Mouse (Mus musculus) embryonic facial prominence, embryonic 13.5 days (tissue): ENCODE measurements around the gene Fam19a2. TPM values are rescaled to one million over a fixed set of nuclear protein-coding genes. Genes with fewer than 3 reads are reported as not detected.

Experiments
- ATAC-seq: fragments of 200-750 bp; cut with Nextera tagmentation; 2 replicates; pipeline ENCODE4 v1.8.0; 2017; ENCODE audit warnings: low read depth; ENCODE audit not compliant: insufficient number of reproducible peaks, insufficient read depth, low FRiP score, low TSS enrichment
- H3K27ac ChIP-seq: fragments of 300-500 bp; sonication (generic); 2 replicates; pipeline ENCODE4 v1.5.1; 2015; ENCODE audit warnings: moderate library complexity, mild to moderate bottlenecking, inconsistent platforms
- H3K27me3 ChIP-seq: fragments of 300-500 bp; sonication (generic); 2 replicates; pipeline ENCODE4 v1.6.1; 2015; ENCODE audit warnings: mild to moderate bottlenecking, inconsistent platforms
- H3K36me3 ChIP-seq: fragments of 300-500 bp; sonication (generic); 2 replicates; pipeline ENCODE4 v1.6.1; 2015; ENCODE audit warnings: mild to moderate bottlenecking, inconsistent platforms
- H3K4me1 ChIP-seq: fragments of 300-500 bp; sonication (generic); 2 replicates; pipeline ENCODE4 v1.6.1; 2015; ENCODE audit warnings: inconsistent platforms
- H3K4me2 ChIP-seq: fragments of 300-500 bp; sonication (generic); 2 replicates; pipeline ENCODE4 v1.6.1; 2015; ENCODE audit warnings: moderate library complexity, mild to moderate bottlenecking, inconsistent platforms
- H3K4me3 ChIP-seq: fragments of 300-500 bp; sonication (generic); 2 replicates; pipeline ENCODE4 v1.5.1; 2015; ENCODE audit warnings: mild to moderate bottlenecking, inconsistent platforms
- H3K9ac ChIP-seq: fragments of 300-500 bp; sonication (generic); 2 replicates; pipeline ENCODE4 v1.6.1; 2015; ENCODE audit warnings: mild to moderate bottlenecking, inconsistent platforms
- H3K9me3 ChIP-seq: fragments of 300-500 bp; sonication (generic); 2 replicates; pipeline ENCODE4 v1.6.1; 2016; ENCODE audit warnings: inconsistent platforms
- WGBS: fragments of 180-500 bp; shearing (Covaris S2); methylation state at CpG from one replicate; pipeline ENCODE4 v1.1.7; 2015; ENCODE audit warnings: mixed read lengths; 5-methylcytosine and 5-hydroxymethylcytosine counted together
- polyA plus RNA-seq: library from polyadenylated mRNA; unstranded; fragments of >200 nt; fragmentation: Nextera tagmentation; extraction: Ambion mirVana; gene quantifications from 2 replicates; pipeline ENCODE4 v1.2.1, GENCODE M21; 2015

Fam19a2 gene
- polyA plus RNA-seq, 1 experiment from 2014 or later: 4.2 TPM

- H3K4me1 ChIP-seq: 0 out of 2 replicates have a peak, but pooled peaks cover 11% of the 10 kb centered on the region
- no peak overlapping the region; the same call in 1 of the 2 replicates for H3K4me2 ChIP-seq
- ATAC-seq: no peak
- no peaks in the 10 kb centered on the region for H3K36me3 ChIP-seq
- H3K27me3 ChIP-seq: no peaks in the 10 kb centered on the region
- no peak overlapping the region for H3K4me3 ChIP-seq
- WGBS: 31% methylated on average over 7 of the region's 7 CpGs
- H3K27ac ChIP-seq: no peak overlapping the region
- no peak overlapping the region for H3K9ac ChIP-seq
- H3K9me3 ChIP-seq: no peaks in the 10 kb centered on the region
These were observed 308.7 kb downstream of the Fam19a2 start for GRCm38 (mm10) chr10:123572342-123573070.

- Histone ChIP-seq H3K4me3 (no peak overlapping the region), H3K27ac (no peak overlapping the region), H3K4me2 (no peak overlapping the region), H3K36me3 (no peaks in the 10 kb centered on the region), H3K9ac (no peak overlapping the region), H3K4me1 (no peaks in the 10 kb centered on the region), H3K27me3 (no peaks in the 10 kb centered on the region), H3K9me3 (no peaks in the 10 kb centered on the region)
- WGBS: 63% methylated on average over 4 of the region's 4 CpGs
- no peak for ATAC-seq
These were observed 314.0 kb downstream of the Fam19a2 start for GRCm38 (mm10) chr10:123577823-123578222.

GRCm38 (mm10) chr10:123579012-123579411, 315.2 kb downstream of the Fam19a2 start:
- no peak overlapping the region for H3K4me2 ChIP-seq
- H3K9ac ChIP-seq: no peak overlapping the region
- WGBS: 63% methylated on average over 2 of the region's 2 CpGs
- no peaks in the 10 kb centered on the region for H3K36me3 ChIP-seq
- no peak overlapping the region for H3K4me3 ChIP-seq
- H3K27me3 ChIP-seq: no peaks in the 10 kb centered on the region
- no peaks in the 10 kb centered on the region for H3K9me3 ChIP-seq
- H3K4me1 ChIP-seq: no peaks in the 10 kb centered on the region
- no peak overlapping the region for H3K27ac ChIP-seq
- no peak for ATAC-seq

GRCm38 (mm10) chr10:123595043-123595442, 331.2 kb downstream of the Fam19a2 start:
- Histone ChIP-seq H3K36me3 (no peaks in the 10 kb centered on the region), H3K9ac (no peak overlapping the region), H3K9me3 (no peaks in the 10 kb centered on the region), H3K27ac (no peak overlapping the region), H3K4me2 (no peak overlapping the region), H3K27me3 (no peaks in the 10 kb centered on the region), H3K4me1 (no peaks in the 10 kb centered on the region), H3K4me3 (no peak overlapping the region)
- no peak for ATAC-seq

GRCm38 (mm10) chr10:123597059-123597458, 333.3 kb downstream of the Fam19a2 start:
- H3K4me1 ChIP-seq: no peaks in the 10 kb centered on the region
- no peaks in the 10 kb centered on the region for H3K9me3 ChIP-seq
- H3K36me3 ChIP-seq: no peaks in the 10 kb centered on the region
- no peak for ATAC-seq
- no peak overlapping the region for H3K9ac ChIP-seq
- H3K4me2 ChIP-seq: no peak overlapping the region
- no peaks in the 10 kb centered on the region for H3K27me3 ChIP-seq
- H3K4me3 ChIP-seq: no peak overlapping the region
- WGBS: 78% methylated on average over 3 of the region's 3 CpGs
- H3K27ac ChIP-seq: no peak overlapping the region

- WGBS: 56% methylated on average over 2 of the region's 2 CpGs
- H3K4me1 ChIP-seq: no peaks in the 10 kb centered on the region
- H3K4me3 ChIP-seq: no peak overlapping the region
- H3K4me2 ChIP-seq: no peak overlapping the region
- H3K9me3 ChIP-seq: 0 out of 2 replicates have a peak, but pooled peaks cover 2% of the 10 kb centered on the region
- H3K27me3 ChIP-seq: no peaks in the 10 kb centered on the region
- H3K36me3 ChIP-seq: no peaks in the 10 kb centered on the region
- H3K27ac ChIP-seq: no peak overlapping the region
- ATAC-seq: no peak
- no peak overlapping the region for H3K9ac ChIP-seq
These were observed 341.9 kb downstream of the Fam19a2 start for GRCm38 (mm10) chr10:123605671-123606070.

- Histone ChIP-seq H3K36me3 (no peaks in the 10 kb centered on the region), H3K9ac (no peak overlapping the region), H3K4me2 (no peak overlapping the region), H3K4me1 (0 out of 2 replicates have a peak, but pooled peaks cover 6% of the 10 kb centered on the region), H3K27me3 (no peaks in the 10 kb centered on the region), H3K4me3 (no peak overlapping the region), H3K27ac (no peak overlapping the region), H3K9me3 (no peaks in the 10 kb centered on the region)
- no peak for ATAC-seq
- 86% methylated on average over 2 of the region's 2 CpGs for WGBS
These were observed 362.9 kb downstream of the Fam19a2 start for GRCm38 (mm10) chr10:123626691-123627090.

GRCm38 (mm10) chr10:123629248-123629744, 365.5 kb downstream of the Fam19a2 start:
- H3K27ac ChIP-seq: no peak overlapping the region
- WGBS: 40% methylated on average over 5 of the region's 5 CpGs
- H3K4me1 ChIP-seq: 0 out of 2 replicates have a peak, but pooled peaks cover 6% of the 10 kb centered on the region

GRCm38 (mm10) chr10:123632029-123632428, 368.2 kb downstream of the Fam19a2 start:
- Histone ChIP-seq H3K4me2 (no peak overlapping the region), H3K36me3 (no peaks in the 10 kb centered on the region), H3K27ac (no peak overlapping the region), H3K4me1 (0 out of 2 replicates have a peak, but pooled peaks cover 6% of the 10 kb centered on the region), H3K27me3 (no peaks in the 10 kb centered on the region), H3K9ac (no peak overlapping the region), H3K9me3 (no peaks in the 10 kb centered on the region), H3K4me3 (no peak overlapping the region)
- ATAC-seq: no peak
- WGBS: 36% methylated on average over 5 of the region's 5 CpGs

More at GRCm38 (mm10) chr10:123629248-123629744, 365.5 kb downstream of the Fam19a2 start:
- no peaks in the 10 kb centered on the region for H3K9me3 ChIP-seq
- no peaks in the 10 kb centered on the region for H3K36me3 ChIP-seq
- no peak overlapping the region for H3K4me3 ChIP-seq
- ATAC-seq: no peak
- H3K4me2 ChIP-seq: no peak overlapping the region
- no peaks in the 10 kb centered on the region for H3K27me3 ChIP-seq
- no peak overlapping the region for H3K9ac ChIP-seq

- Histone ChIP-seq H3K4me1 (no peaks in the 10 kb centered on the region), H3K27me3 (no peaks in the 10 kb centered on the region), H3K36me3 (no peaks in the 10 kb centered on the region), H3K27ac (no peak overlapping the region), H3K4me2 (no peak overlapping the region), H3K4me3 (no peak overlapping the region), H3K9ac (no peak overlapping the region), H3K9me3 (no peaks in the 10 kb centered on the region)
- ATAC-seq: no peak
- 81% methylated on average over 5 of the region's 5 CpGs for WGBS
These were observed 372.9 kb downstream of the Fam19a2 start for GRCm38 (mm10) chr10:123636655-123637054.

GRCm38 (mm10) chr10:123637496-123637895, 373.7 kb downstream of the Fam19a2 start:
- H3K4me2 ChIP-seq: no peak overlapping the region
- H3K4me1 ChIP-seq: no peaks in the 10 kb centered on the region
- no peak for ATAC-seq
- no peak overlapping the region for H3K4me3 ChIP-seq
- H3K9ac ChIP-seq: no peak overlapping the region
- no peaks in the 10 kb centered on the region for H3K36me3 ChIP-seq
- no peaks in the 10 kb centered on the region for H3K9me3 ChIP-seq
- H3K27me3 ChIP-seq: no peaks in the 10 kb centered on the region
- H3K27ac ChIP-seq: no peak overlapping the region

GRCm38 (mm10) chr10:123645568-123645967, 381.8 kb downstream of the Fam19a2 start:
- Histone ChIP-seq H3K4me1 (no peaks in the 10 kb centered on the region), H3K9ac (no peak overlapping the region), H3K36me3 (no peaks in the 10 kb centered on the region), H3K9me3 (no peaks in the 10 kb centered on the region), H3K4me2 (no peak overlapping the region), H3K27ac (no peak overlapping the region), H3K27me3 (no peaks in the 10 kb centered on the region), H3K4me3 (no peak overlapping the region)
- ATAC-seq: no peak
- WGBS: 86% methylated on average over 4 of the region's 4 CpGs
